Comparison of ENCODE assay signal across 29 mouse cellular contexts in the genomic region with DNA sequence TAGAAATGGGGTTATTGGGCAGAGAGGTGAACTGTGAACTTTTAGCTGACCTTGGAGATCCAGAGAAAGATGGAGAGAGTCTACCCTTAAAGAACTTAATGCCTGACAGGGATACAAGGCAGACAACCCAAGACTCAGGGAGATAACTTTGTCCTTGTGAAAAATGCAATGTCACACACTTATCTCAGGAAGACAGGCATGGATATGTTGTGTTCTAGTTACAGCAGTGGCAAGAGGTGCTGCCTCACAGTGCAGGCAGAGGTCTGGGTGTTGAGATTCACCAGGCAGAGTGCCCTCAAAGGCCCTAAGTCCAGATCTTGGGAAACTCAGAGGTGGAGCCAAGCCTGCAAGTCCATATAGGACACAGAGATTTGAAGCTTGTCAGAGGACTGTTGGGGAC. TPM values are rescaled to one million over a fixed set of nuclear protein-coding genes. Genes with fewer than 3 reads are reported as not detected.
A peak's percentile ranks its signal among the peaks of the same experiment; 100 is the strongest.
DNase-seq lines count a peak whose midpoint lies in the region; ATAC-seq lines count a peak whose summit lies in the region.
"Had no signal": no experiment of that assay in that cellular context is flagged by ENCODE, and none has a peak within 500 bp of the region (broad histone marks: within the 10 kb centered on the region; RNA-seq: fewer than 3 reads in every experiment).

No protein-coding gene starts in this region.

- no peak overlapping the region for H3K9ac ChIP-seq in forebrain, embryonic 15.5 days (replicated peaks)
- no peak overlapping the region for H3K9ac ChIP-seq in forebrain, embryonic 11.5 days (ENCODE audit: low read length)
- H3K9ac ChIP-seq in heart, embryonic 14.5 days (ENCODE audit: low read length), result no peak overlapping the region
- H3K9ac ChIP-seq: embryonic facial prominence, embryonic 15.5 days; midbrain, embryonic 12.5 days had no signal

- H3K27ac ChIP-seq in forebrain, embryonic 15.5 days (replicated peaks), result 0 out of 2 replicates have a peak overlapping the region, but pooled peaks have one; percentile 5
- H3K27ac ChIP-seq in forebrain, embryonic 11.5 days (ENCODE audit: low read depth, low read length), result no peak overlapping the region
- peak overlapping the region; percentile 31 to 53 for H3K27ac ChIP-seq in heart, embryonic 14.5 days (replicated peaks in 1 of 2; ENCODE audit: control insufficient read depth in 1 of 2, insufficient read depth in 1 of 2, low read depth in 2 of 2, low read length in 2 of 2)
- H3K27ac ChIP-seq: embryonic facial prominence, embryonic 10.5 days; embryonic facial prominence, embryonic 15.5 days; gastrocnemius, adult 2 months; midbrain, embryonic 12.5 days had no signal

- no peaks in the 10 kb centered on the region for H3K9me3 ChIP-seq in forebrain, embryonic 15.5 days
- H3K9me3 ChIP-seq in forebrain, embryonic 11.5 days (ENCODE audit: control insufficient read depth, low read length), result no peaks in the 10 kb centered on the region
- no peaks in the 10 kb centered on the region for H3K9me3 ChIP-seq in heart, embryonic 14.5 days (ENCODE audit: control insufficient read depth, low read length)
- no peaks in the 10 kb centered on the region for H3K9me3 ChIP-seq in megakaryocyte, embryonic 14.5 days
- H3K9me3 ChIP-seq: embryonic facial prominence, embryonic 10.5 days; embryonic facial prominence, embryonic 15.5 days; G1E; hindbrain, embryonic 13.5 days; midbrain, embryonic 12.5 days had no signal

- no peak for ATAC-seq in forebrain, embryonic 15.5 days (replicated peaks)
- no peak for ATAC-seq in forebrain, embryonic 11.5 days (replicated peaks; ENCODE audit: low FRiP score)
- no peak for ATAC-seq in heart, embryonic 14.5 days (ENCODE audit: insufficient number of reproducible peaks, insufficient read depth, low FRiP score, low read depth)
- no peak for ATAC-seq in megakaryocyte, adult 5-6 weeks (ENCODE audit: poor library complexity, severe bottlenecking)
- ATAC-seq in megakaryocyte progenitor cell, adult 5-6 weeks (replicated peaks; ENCODE audit: poor library complexity), result peak; percentile 34
- ATAC-seq: forebrain, embryonic 16.5 days; intestine, postnatal 0 days; lung, postnatal 0 days had no signal

- no peaks in the 10 kb centered on the region for H3K36me3 ChIP-seq in forebrain, embryonic 15.5 days
- H3K36me3 ChIP-seq in forebrain, embryonic 11.5 days (ENCODE audit: control insufficient read depth, insufficient read depth, low read length), result no peaks in the 10 kb centered on the region
- H3K36me3 ChIP-seq in heart, embryonic 14.5 days (ENCODE audit: control insufficient read depth, insufficient read depth, low read length), result no peaks in the 10 kb centered on the region
- peaks cover 66% of the 10 kb centered on the region for H3K36me3 ChIP-seq in megakaryocyte, embryonic 14.5 days (replicated peaks; ENCODE audit: low read length)
- H3K36me3 ChIP-seq: embryonic facial prominence, embryonic 10.5 days; embryonic facial prominence, embryonic 15.5 days; G1E; hindbrain, embryonic 13.5 days; midbrain, embryonic 12.5 days had no signal

- no peak overlapping the region for H3K4me2 ChIP-seq in forebrain, embryonic 15.5 days (replicated peaks)
- H3K4me2 ChIP-seq in forebrain, embryonic 11.5 days (ENCODE audit: low read depth, low read length, severe bottlenecking), result no peak overlapping the region
- no peak overlapping the region for H3K4me2 ChIP-seq in heart, embryonic 14.5 days (ENCODE audit: low read length)
- H3K4me2 ChIP-seq: embryonic facial prominence, embryonic 15.5 days; midbrain, embryonic 12.5 days had no signal

- no peaks in the 10 kb centered on the region for H3K27me3 ChIP-seq in forebrain, embryonic 15.5 days
- no peaks in the 10 kb centered on the region; the same call in 1 of the 2 replicates for H3K27me3 ChIP-seq in forebrain, embryonic 11.5 days (ENCODE audit: control insufficient read depth, insufficient read depth, low read length)
- no peaks in the 10 kb centered on the region for H3K27me3 ChIP-seq in heart, embryonic 14.5 days (ENCODE audit: control insufficient read depth, insufficient read depth, low read length)
- H3K27me3 ChIP-seq in megakaryocyte, embryonic 14.5 days (replicated peaks), result peaks cover 4% of the 10 kb centered on the region
- H3K27me3 ChIP-seq: hindbrain, embryonic 13.5 days had no signal

- peaks cover 37% of the 10 kb centered on the region for H3K4me1 ChIP-seq in forebrain, embryonic 15.5 days
- peaks cover 12% of the 10 kb centered on the region for H3K4me1 ChIP-seq in forebrain, embryonic 11.5 days (replicated peaks; ENCODE audit: control insufficient read depth, insufficient read depth, low read length)
- H3K4me1 ChIP-seq in heart, embryonic 14.5 days (ENCODE audit: control insufficient read depth in 2 of 2, insufficient read depth in 2 of 2, low read length in 2 of 2), result peaks cover 31 to 55% of the 10 kb centered on the region in 2 experiments
- H3K4me1 ChIP-seq in megakaryocyte, embryonic 14.5 days, result peaks cover 43% of the 10 kb centered on the region

- H3K4me3 ChIP-seq in forebrain, embryonic 15.5 days, result no peak overlapping the region
- H3K4me3 ChIP-seq in forebrain, embryonic 11.5 days (ENCODE audit: low read depth, low read length), result no peak overlapping the region
- no peak overlapping the region for H3K4me3 ChIP-seq in heart, embryonic 14.5 days (ENCODE audit: control insufficient read depth in 1 of 2, insufficient read depth in 1 of 2, low read depth in 1 of 2, low read length in 2 of 2)
- H3K4me3 ChIP-seq in megakaryocyte, embryonic 14.5 days (replicated peaks), result peak overlapping the region; percentile 24
- H3K4me3 ChIP-seq: embryonic facial prominence, embryonic 10.5 days; embryonic facial prominence, embryonic 15.5 days; gastrocnemius, adult 2 months had no signal

- DNase-seq in forebrain, embryonic 11.5 days (ENCODE audit: low spot score), result no peak
- DNase-seq in heart, adult 9 months (ENCODE audit: low spot score in 2 of 2), result no peak
- DNase-seq in layer of hippocampus, adult 8-10 months (ENCODE audit: low spot score in 2 of 2), result no peak
- DNase-seq: adrenal gland, adult 2 months; adrenal gland, postnatal 36 days; cerebellum, adult 2 months; cerebellum, postnatal 14 days; gastrocnemius, adult 2 months; heart, postnatal 36 days; kidney, adult 9 months; kidney, postnatal 10 days; layer of hippocampus, adult 9-11 months; lung, adult 18-20 months; lung, postnatal 4 days; thymus, adult 2 months; thymus, postnatal 36 days had no signal

RNA-seq across cellular contexts. Expression of a gene that starts 20.2 kb away (rescaled TPM):
- polyA plus RNA-seq in forebrain, embryonic 15.5 days (2015; fragmentation: Nextera tagmentation; extraction: Ambion mirVana), result 48.1 and 51.1 TPM in 2 replicates
- polyA plus RNA-seq in forebrain, embryonic 11.5 days (2014; fragmentation: Nextera tagmentation; extraction: Ambion mirVana), result 23.4 and 26.9 TPM in 2 replicates
- 28.0 and 33.6 TPM in 2 replicates for polyA plus RNA-seq in heart, embryonic 14.5 days (2014; fragmentation: Nextera tagmentation; extraction: Ambion mirVana)
- 13.4 and 13.9 TPM in 2 replicates for polyA plus RNA-seq in megakaryocyte, embryonic 14.5 days (2012; ENCODE audit: insufficient read depth, low replicate concordance)
- total RNA-seq in megakaryocyte, adult 5-6 weeks (2015), result 36.2 and 44.1 TPM in 2 replicates
- total RNA-seq in megakaryocyte, adult 5-6 weeks (2017), result 6.2 and 10.8 TPM in 2 replicates
- total RNA-seq in megakaryocyte progenitor cell, adult 5-6 weeks (2015), result 15.7 and 16.9 TPM in 2 replicates
- total RNA-seq in megakaryocyte progenitor cell, adult 5-6 weeks (2017), result 2.0 and 2.8 TPM in 2 replicates
- total RNA-seq in layer of hippocampus, adult 8-10 months (2022), result 10 to 100 TPM; 55.8 to 63.3 (median 59.9) TPM
- polyA plus RNA-seq: G1E had no signal
